Mouse (Mus musculus) ES-CJ7 (cell line): Measurements from ENCODE around the gene Gm11096.

ENCODE experiments used
- DNase-seq: peaks from one replicate; pipeline ENCODE4 v3.0.0; 2011; ENCODE audit warnings: low read depth, low spot score

Gene Gm11096

GRCm38 (mm10) chr17:81480351-81481161, 39.0 kb downstream of the Gm11096 start:
- DNase-seq = no peak

DNA sequence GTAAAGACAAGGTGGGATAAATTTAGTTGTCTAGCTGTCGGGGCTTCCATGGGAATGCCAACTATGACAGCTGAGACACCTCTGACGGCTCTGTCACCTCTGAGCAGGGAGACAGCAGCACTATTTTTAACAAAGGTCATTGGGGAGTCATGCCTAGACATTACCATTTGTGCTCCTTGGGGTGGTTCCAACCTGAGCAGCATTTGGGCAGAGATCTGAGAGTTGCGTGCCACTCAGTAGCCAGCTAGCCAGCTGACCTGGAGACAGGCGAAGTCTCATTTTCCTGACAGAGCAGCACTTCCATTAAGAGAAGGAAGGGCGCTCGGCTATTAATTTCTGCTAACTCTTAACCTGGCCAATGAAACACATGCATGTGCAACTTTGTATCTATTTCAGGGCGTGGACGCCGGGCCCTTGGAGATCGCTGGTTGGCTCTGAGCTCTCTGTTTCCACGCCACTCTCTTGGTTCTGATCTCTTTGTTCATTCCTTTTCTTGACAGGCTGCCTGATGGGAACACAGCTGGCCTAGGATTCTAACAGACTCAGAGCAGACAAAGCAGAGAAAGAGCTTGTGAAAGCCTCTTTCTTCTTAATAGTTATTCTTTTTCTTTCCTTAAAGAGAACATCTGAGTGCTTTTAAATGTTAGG, 40.4 kb downstream of the Gm11096 start:
- DNase-seq = no peak

DNA sequence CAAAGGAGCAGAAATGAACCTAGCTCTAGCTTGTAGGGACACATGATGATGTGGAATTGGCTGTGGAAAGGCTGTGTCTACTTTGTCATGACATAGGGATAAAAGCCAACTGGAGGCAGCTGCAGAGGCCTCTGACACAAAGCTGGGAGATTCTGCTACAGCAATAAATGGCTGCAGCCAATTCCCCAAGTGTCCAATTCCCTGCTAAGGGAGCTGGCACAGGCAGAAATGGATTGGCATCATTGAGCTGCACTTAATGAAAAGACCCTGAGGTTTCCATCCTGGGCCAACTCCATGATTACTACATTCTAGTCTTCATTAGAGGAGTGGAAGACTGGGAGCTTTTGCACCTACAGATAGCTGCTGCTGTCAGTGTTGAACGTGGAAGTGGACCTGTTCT, 44.8 kb downstream of the Gm11096 start:
- DNase-seq = no peak
